17 mouse cellular contexts compared by ENCODE assay signal in the genomic region with DNA sequence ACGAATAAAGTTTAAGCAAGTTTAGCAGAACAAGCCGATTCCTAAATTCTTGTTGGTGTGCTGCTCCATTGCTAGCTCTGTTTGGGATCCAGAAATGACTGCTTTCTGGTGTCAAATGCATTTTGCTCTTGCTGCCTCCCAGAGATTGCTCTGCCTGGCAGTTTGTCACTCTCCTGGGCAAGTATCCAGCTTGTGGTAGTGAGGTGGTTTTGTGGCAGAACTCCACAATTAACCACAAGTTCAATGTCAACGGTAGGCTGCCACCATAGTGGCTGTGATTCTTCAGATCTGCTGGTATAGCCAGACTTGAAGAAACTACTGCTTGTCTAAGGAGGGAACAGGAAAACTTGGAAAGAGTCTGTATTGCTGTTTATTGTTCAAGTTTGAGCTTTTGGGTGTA. TPM values are rescaled to one million over a fixed set of nuclear protein-coding genes. Genes with fewer than 3 reads are reported as not detected.
A peak's percentile ranks its signal among the peaks of the same experiment; 100 is the strongest.
DNase-seq lines count a peak whose midpoint lies in the region; ATAC-seq and TF ChIP-seq lines count a peak whose summit lies in the region.
"Had no signal": no experiment of that assay in that cellular context is flagged by ENCODE, and none has a peak within 500 bp of the region (broad histone marks: within the 10 kb centered on the region; RNA-seq: fewer than 3 reads in every experiment).

No protein-coding gene starts in this region.

- H3K4me2 ChIP-seq in embryonic facial prominence, embryonic 14.5 days (ENCODE audit: low read depth, low read length): no peak overlapping the region
- H3K4me2 ChIP-seq in intestine, postnatal 0 days (replicated peaks; ENCODE audit: low read depth): no peak overlapping the region
- H3K4me2 ChIP-seq: embryonic facial prominence, embryonic 15.5 days; liver, embryonic 12.5 days; midbrain, embryonic 15.5 days; neural tube, embryonic 13.5 days had no signal

- no peak for TF ChIP-seq CTCF in intestine, postnatal 0 days (IDR thresholded peaks at IDR 0.05; ENCODE audit: low read depth)

- no peaks in the 10 kb centered on the region for H3K36me3 ChIP-seq in embryonic facial prominence, embryonic 14.5 days (ENCODE audit: control insufficient read depth, insufficient read depth, low read length)
- no peaks in the 10 kb centered on the region for H3K36me3 ChIP-seq in embryonic facial prominence, embryonic 10.5 days (replicated peaks)
- H3K36me3 ChIP-seq in intestine, postnatal 0 days (ENCODE audit: control insufficient read depth, insufficient read depth): no peaks in the 10 kb centered on the region
- H3K36me3 ChIP-seq: embryonic facial prominence, embryonic 15.5 days; liver, embryonic 12.5 days; midbrain, embryonic 15.5 days; neural tube, embryonic 13.5 days had no signal

- no peak overlapping the region for H3K4me3 ChIP-seq in embryonic facial prominence, embryonic 14.5 days (ENCODE audit: low read depth, low read length)
- no peak overlapping the region for H3K4me3 ChIP-seq in embryonic facial prominence, embryonic 10.5 days
- H3K4me3 ChIP-seq in intestine, postnatal 0 days (ENCODE audit: low read depth, low read length): no peak overlapping the region
- H3K4me3 ChIP-seq: embryonic facial prominence, embryonic 15.5 days; liver, embryonic 12.5 days; midbrain, embryonic 15.5 days; neural tube, embryonic 13.5 days had no signal

- ATAC-seq in embryonic facial prominence, embryonic 14.5 days (ENCODE audit: low read depth): no peak
- ATAC-seq in intestine, postnatal 0 days: no peak
- ATAC-seq: forebrain, postnatal 0 days; liver, embryonic 12.5 days; midbrain, embryonic 15.5 days; Patski had no signal

- no peaks in the 10 kb centered on the region for H3K9me3 ChIP-seq in embryonic facial prominence, embryonic 14.5 days (ENCODE audit: control insufficient read depth, low read length)
- H3K9me3 ChIP-seq in embryonic facial prominence, embryonic 10.5 days: 0 out of 2 replicates have a peak, but pooled peaks cover 2% of the 10 kb centered on the region
- H3K9me3 ChIP-seq in intestine, postnatal 0 days (ENCODE audit: control insufficient read depth): no peaks in the 10 kb centered on the region
- H3K9me3 ChIP-seq: embryonic facial prominence, embryonic 15.5 days; liver, embryonic 12.5 days; midbrain, embryonic 15.5 days; neural tube, embryonic 13.5 days had no signal

- WGBS in embryonic facial prominence, embryonic 14.5 days: 85% methylated on average over 3 of the region's 3 CpGs
- WGBS in embryonic facial prominence, embryonic 10.5 days: 90% methylated on average over 3 of the region's 3 CpGs
- 85% methylated on average over 3 of the region's 3 CpGs for whole genome bisulfite sequencing in intestine, postnatal 0 days

- H3K9ac ChIP-seq in embryonic facial prominence, embryonic 14.5 days (ENCODE audit: low read depth, low read length): no peak overlapping the region
- no peak overlapping the region for H3K9ac ChIP-seq in intestine, postnatal 0 days (ENCODE audit: low read depth, low read length)
- H3K9ac ChIP-seq: embryonic facial prominence, embryonic 15.5 days; forebrain, postnatal 0 days; liver, embryonic 12.5 days; midbrain, embryonic 15.5 days; neural tube, embryonic 13.5 days had no signal

- DNase-seq in embryonic facial prominence, embryonic 14.5 days (ENCODE audit: low spot score): peak; percentile 5
- no peak for DNase-seq in embryonic facial prominence, embryonic 10.5 days (ENCODE audit: low spot score)
- DNase-seq in 3134 (ENCODE audit: extremely low read depth, insufficient read length, low spot score): peak; percentile 10
- peak; percentile 24 for DNase-seq in adrenal gland, postnatal 25 days
- DNase-seq in cerebellum, postnatal 25 days: peak; percentile 74 to 84
- DNase-seq in urinary bladder, postnatal 10 days (ENCODE audit: low spot score): no peak
- no peak for DNase-seq in kidney, adult 18-20 months
- DNase-seq: forebrain, postnatal 0 days; kidney, adult 9 months; lung, postnatal 14 days; retina, postnatal 1 day had no signal

- no peaks in the 10 kb centered on the region for H3K4me1 ChIP-seq in embryonic facial prominence, embryonic 14.5 days (ENCODE audit: control insufficient read depth, insufficient read depth, low read length)
- H3K4me1 ChIP-seq in embryonic facial prominence, embryonic 10.5 days: no peaks in the 10 kb centered on the region
- no peaks in the 10 kb centered on the region for H3K4me1 ChIP-seq in intestine, postnatal 0 days (replicated peaks; ENCODE audit: control insufficient read depth, insufficient read depth, low read length)
- H3K4me1 ChIP-seq: embryonic facial prominence, embryonic 15.5 days; liver, embryonic 12.5 days; midbrain, embryonic 15.5 days; neural tube, embryonic 13.5 days had no signal

- H3K27ac ChIP-seq in embryonic facial prominence, embryonic 14.5 days (replicated peaks; ENCODE audit: low read depth, low read length): no peak overlapping the region
- no peak overlapping the region for H3K27ac ChIP-seq in embryonic facial prominence, embryonic 10.5 days (replicated peaks)
- H3K27ac ChIP-seq in intestine, postnatal 0 days (ENCODE audit: low read depth, low read length): no peak overlapping the region
- H3K27ac ChIP-seq: embryonic facial prominence, embryonic 15.5 days; liver, embryonic 12.5 days; midbrain, embryonic 15.5 days; neural tube, embryonic 13.5 days had no signal

- H3K27me3 ChIP-seq in embryonic facial prominence, embryonic 14.5 days (replicated peaks; ENCODE audit: control insufficient read depth, insufficient read depth, low read length): no peaks in the 10 kb centered on the region
- H3K27me3 ChIP-seq in embryonic facial prominence, embryonic 10.5 days (replicated peaks; ENCODE audit: low read depth, poor library complexity, severe bottlenecking): no peaks in the 10 kb centered on the region
- no peaks in the 10 kb centered on the region for H3K27me3 ChIP-seq in intestine, postnatal 0 days (replicated peaks; ENCODE audit: control insufficient read depth, insufficient read depth, low read length)
- H3K27me3 ChIP-seq: embryonic facial prominence, embryonic 15.5 days; liver, embryonic 12.5 days; midbrain, embryonic 15.5 days; neural tube, embryonic 13.5 days; Patski had no signal

RNA-seq across cellular contexts. Expression of a gene that starts 13.0 kb away (rescaled TPM):
- 6.7 and 7.2 TPM in 2 replicates for polyA plus RNA-seq in embryonic facial prominence, embryonic 14.5 days (2014; fragmentation: Nextera tagmentation; extraction: Ambion mirVana)
- 8.1 and 10.7 TPM in 2 replicates for polyA plus RNA-seq in embryonic facial prominence, embryonic 10.5 days (2016; fragmentation: Nextera tagmentation; extraction: Ambion mirVana)
- 22.9 and 33.1 TPM in 2 replicates for total RNA-seq in adrenal gland, postnatal 25 days (2021)
- polyA plus RNA-seq in intestine, postnatal 0 days (2015; fragmentation: Nextera tagmentation; extraction: Ambion mirVana): 1.7 and 2.1 TPM in 2 replicates

Comparison
In these comparisons a context has a peak if more than half of its experiments do, and no peak if none do; other contexts are left out.
1. DNase-seq: peak in embryonic facial prominence, embryonic 14.5 days (single experiment), 3134 (single experiment), adrenal gland, postnatal 25 days (single experiment) and cerebellum, postnatal 25 days (2 of 2); none in embryonic facial prominence, embryonic 10.5 days (single experiment), urinary bladder, postnatal 10 days (single experiment) and kidney, adult 18-20 months (single experiment).